Mouse (Mus musculus) embryonic facial prominence, embryonic 15.5 days (tissue): Measurements from ENCODE around the gene Olfr452. TPM values are rescaled to one million over a fixed set of nuclear protein-coding genes. Genes with fewer than 3 reads are reported as not detected.

Source experiments
- polyA plus RNA-seq: library from polyadenylated mRNA; unstranded; fragments of >200 nt; fragmentation: Nextera tagmentation; extraction: Ambion mirVana; gene quantifications from 2 replicates; pipeline ENCODE4 v1.2.1, GENCODE M21; 2015

The Olfr452 gene
- polyA plus RNA-seq, 1 experiment from 2014 or later: 0.05 TPM

Other genes with a start within 250 kb of the Olfr452 start
- gene Olfr455, start 237.5 kb upstream of the Olfr452 start, polyA plus RNA-seq: 0.04 TPM in 1 of 2 replicates, not detected in the other
- gene Tcaf3, start 187.4 kb upstream of the Olfr452 start, polyA plus RNA-seq: 0.05 TPM in 1 of 2 replicates, not detected in the other
- gene Tcaf2, start 139.8 kb upstream of the Olfr452 start, polyA plus RNA-seq: 6.3 and 6.4 TPM in 2 replicates
- 65.8 and 71.6 TPM in 2 replicates for gene Tcaf1, start 75.0 kb upstream of the Olfr452 start, polyA plus RNA-seq
- 0.09 TPM in 1 of 2 replicates, not detected in the other for gene Olfr453, start 45.7 kb upstream of the Olfr452 start, polyA plus RNA-seq
- not detected in 2 replicates for gene Olfr38, start 28.7 kb upstream of the Olfr452 start, polyA plus RNA-seq
- gene Olfr450, start 26.8 kb downstream of the Olfr452 start, polyA plus RNA-seq: not detected in 2 replicates
- 0.20 TPM in 1 of 2 replicates, not detected in the other for gene Olfr449, start 49.3 kb downstream of the Olfr452 start, polyA plus RNA-seq
- gene Olfr448, start 105.3 kb downstream of the Olfr452 start, polyA plus RNA-seq: 0.12 and 0.13 TPM in 2 replicates
- not detected in 2 replicates for gene Olfr447, start 123.8 kb downstream of the Olfr452 start, polyA plus RNA-seq
- 0.08 and 0.39 TPM in 2 replicates for gene Olfr446, start 136.3 kb downstream of the Olfr452 start, polyA plus RNA-seq
- not detected in 2 replicates for gene Olfr444, start 164.0 kb downstream of the Olfr452 start, polyA plus RNA-seq